Mouse (Mus musculus) spleen, embryonic (tissue): ENCODE results near the gene Pim3.

Experiments
- CTCF ChIA-PET: fragments of 350-600 bp; sonication (Branson Sonifier 250); formaldehyde crosslinking; loops from one replicate; lab custom pipeline; 2022; lab: Charles Lee

Gene Pim3

GRCm38 (mm10) chr15:88836571-88836970 is 25.4 kb upstream of the Pim3 start:
- CTCF ChIA-PET: interaction anchor here (0.8 kb wide), 1 partner anchor 34 kb away, joined by 3 read pairs; no protein-coding TSS in a partner anchor

DNA sequence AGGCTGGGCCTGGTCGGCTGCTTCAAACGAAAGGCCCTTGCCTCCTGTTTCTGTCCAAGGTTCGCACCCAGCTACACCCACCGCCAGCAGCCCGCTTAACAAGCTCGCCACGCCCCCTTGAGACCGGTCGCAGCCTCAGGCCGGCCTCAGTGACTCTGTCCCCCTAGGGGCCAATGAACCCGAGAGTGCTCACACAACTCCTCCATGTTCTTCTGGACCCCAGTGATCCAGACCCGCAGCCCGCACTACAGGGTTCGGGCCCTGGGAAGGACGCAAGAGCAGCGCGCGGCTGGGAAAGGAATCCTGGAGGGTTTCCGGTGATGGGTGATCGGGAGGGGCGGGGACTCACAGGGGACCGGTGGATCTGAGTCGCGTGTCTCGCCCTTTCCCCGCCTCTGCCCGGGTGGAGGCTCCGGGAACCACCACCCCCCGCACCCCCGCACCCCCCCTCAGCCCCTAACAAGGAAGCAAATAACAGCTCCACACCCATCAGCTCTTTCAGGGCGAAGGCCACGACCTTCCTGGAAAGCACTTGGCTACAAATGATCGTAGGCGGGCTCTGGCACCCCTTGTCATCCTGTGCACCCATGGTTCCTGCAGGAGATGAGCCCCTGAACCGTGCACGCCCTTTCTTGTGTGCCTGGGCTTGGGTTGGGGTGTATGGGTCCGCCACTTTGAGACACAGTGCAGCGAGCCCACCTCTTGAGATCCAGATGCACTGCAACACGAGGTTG is 24.6 kb upstream of the Pim3 start:
- CTCF ChIA-PET: interaction anchor here (0.7 to 0.9 kb wide), 2 partner anchors 38 to 39 kb away, joined by 3 to 8 read pairs; no protein-coding TSS in a partner anchor

- CTCF ChIA-PET: interaction anchor here (0.9 kb wide), 1 partner anchor 38 kb away, joined by 3 read pairs; no protein-coding TSS in a partner anchor
Measured at GRCm38 (mm10) chr15:88837977-88838376, 24.0 kb upstream of the Pim3 start.

GRCm38 (mm10) chr15:88839271-88839670 is 22.7 kb upstream of the Pim3 start:
- CTCF ChIA-PET: no interaction called here

DNA sequence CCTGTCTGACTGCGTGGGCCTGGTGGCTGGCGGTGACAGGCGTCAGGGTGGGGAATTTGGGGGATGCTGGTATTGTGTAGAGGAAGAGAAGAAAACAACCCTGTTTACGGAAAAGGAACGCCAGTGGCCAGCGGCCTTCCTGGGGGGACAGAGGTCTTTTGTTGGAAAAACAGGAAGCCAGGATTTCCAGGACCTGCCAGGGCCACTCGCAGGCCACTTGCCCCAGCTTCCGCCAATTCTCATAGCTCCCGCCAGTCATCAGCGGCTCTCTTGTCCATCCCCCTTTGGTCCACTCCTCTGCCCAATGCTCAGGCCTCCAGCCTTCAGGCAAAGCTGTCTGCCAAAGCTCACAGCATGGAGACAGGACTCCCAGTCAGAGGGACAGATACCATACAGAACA is 21.9 kb upstream of the Pim3 start:
- CTCF ChIA-PET: no interaction called here

DNA sequence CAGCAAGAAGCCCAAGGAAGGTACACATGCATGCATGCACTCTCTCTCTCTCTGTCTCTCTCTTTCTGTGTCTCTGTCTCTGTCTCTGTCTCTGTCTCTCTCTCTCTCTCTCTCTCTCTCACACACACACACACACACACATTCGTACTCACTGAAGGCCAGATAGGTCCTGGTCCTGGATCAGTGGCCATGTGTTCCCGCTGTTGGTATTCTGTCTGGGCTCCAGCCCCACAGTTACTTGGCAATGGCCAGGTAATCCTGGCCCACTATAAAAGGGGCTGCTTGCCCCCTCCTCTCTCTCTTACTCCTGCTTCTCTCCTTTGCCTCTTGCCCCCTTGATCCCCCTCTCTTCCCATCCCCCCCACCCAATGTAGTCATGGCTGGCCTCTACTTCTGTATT is 20.8 kb upstream of the Pim3 start:
- CTCF ChIA-PET: no interaction called here

DNA sequence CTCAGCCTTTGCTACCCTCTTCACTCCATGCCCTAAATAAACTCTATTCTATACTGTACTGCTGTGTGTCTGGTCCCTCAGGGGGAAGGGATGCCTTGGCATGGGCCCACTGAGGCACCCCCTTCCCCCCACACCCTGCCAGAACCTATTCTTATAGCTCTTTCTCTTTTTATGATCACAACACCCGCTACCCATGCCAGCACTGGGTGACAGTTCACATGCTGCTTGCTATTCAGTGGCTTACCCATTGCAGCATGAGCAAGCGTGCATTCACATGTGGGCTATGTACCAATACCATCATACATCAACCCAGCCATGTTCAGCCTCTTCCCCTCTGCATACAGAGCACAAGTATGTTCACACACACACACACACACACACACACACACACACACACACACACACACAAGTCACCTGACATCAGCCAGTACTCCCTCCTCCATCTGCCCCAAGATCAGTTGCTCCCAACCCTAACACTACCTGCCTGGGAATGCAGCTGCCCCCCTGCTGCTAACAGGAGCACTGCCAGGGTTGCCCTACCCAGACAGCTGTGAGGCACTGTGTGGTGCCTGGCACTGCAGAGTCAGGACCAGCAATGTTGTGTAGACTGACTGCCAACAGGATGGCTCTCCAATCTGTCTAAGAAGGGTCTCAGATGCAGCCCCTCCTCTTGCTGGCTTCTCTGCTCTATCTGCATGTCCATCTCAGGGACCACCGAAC is 20.2 kb upstream of the Pim3 start:
- CTCF ChIA-PET: interaction anchor here (0.6 kb wide), 1 partner anchor 128 kb away, joined by 5 read pairs; no protein-coding TSS in a partner anchor

DNA sequence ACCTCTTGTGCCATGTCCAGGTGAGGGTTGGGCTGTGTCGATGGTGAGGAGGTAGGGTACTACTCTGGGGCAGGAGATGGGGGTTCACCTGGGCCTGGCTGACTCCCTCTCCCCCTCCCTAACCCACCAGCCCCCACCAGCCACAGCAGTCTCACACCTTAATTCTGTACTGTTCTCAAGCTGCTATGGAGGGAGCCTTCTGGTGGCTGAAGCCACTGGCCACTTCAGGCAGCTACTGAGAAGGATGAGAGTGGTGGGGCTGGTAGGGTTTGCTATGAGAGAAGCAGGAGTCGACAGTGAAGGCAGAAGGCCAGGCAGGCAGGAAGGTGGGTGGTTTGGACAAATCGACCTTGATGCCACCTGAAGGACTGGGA is 19.7 kb upstream of the Pim3 start:
- CTCF ChIA-PET: interaction anchor here (0.6 kb wide), 1 partner anchor 129 kb away, joined by 5 read pairs; no protein-coding TSS in a partner anchor

- CTCF ChIA-PET: no interaction called here
Measured at GRCm38 (mm10) chr15:88843486-88844097, 18.4 kb upstream of the Pim3 start.

DNA sequence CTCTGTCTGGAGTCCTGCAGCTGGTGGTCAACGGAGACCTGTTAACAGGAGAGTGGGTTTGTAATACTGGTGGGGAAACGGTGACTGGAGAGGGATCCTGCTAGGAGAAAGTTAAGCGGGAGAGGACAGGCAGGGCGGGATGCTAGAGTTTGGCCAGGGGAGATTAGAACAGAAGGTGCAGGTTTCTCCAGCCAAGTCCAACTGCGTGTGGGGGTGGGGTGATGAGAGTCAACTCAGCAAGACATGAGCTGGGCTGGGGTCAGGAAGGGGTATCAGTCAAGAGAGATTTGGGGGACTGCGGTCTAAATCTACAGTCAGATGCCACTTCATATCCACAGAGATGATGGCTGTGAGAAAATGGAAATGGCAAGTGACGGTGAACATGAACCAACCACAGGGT is 17.0 kb upstream of the Pim3 start:
- CTCF ChIA-PET: no interaction called here

- CTCF ChIA-PET: no interaction called here
Measured at GRCm38 (mm10) chr15:88848661-88849060, 13.3 kb upstream of the Pim3 start.

GRCm38 (mm10) chr15:88849621-88850020 is 12.4 kb upstream of the Pim3 start:
- CTCF ChIA-PET: no interaction called here

DNA sequence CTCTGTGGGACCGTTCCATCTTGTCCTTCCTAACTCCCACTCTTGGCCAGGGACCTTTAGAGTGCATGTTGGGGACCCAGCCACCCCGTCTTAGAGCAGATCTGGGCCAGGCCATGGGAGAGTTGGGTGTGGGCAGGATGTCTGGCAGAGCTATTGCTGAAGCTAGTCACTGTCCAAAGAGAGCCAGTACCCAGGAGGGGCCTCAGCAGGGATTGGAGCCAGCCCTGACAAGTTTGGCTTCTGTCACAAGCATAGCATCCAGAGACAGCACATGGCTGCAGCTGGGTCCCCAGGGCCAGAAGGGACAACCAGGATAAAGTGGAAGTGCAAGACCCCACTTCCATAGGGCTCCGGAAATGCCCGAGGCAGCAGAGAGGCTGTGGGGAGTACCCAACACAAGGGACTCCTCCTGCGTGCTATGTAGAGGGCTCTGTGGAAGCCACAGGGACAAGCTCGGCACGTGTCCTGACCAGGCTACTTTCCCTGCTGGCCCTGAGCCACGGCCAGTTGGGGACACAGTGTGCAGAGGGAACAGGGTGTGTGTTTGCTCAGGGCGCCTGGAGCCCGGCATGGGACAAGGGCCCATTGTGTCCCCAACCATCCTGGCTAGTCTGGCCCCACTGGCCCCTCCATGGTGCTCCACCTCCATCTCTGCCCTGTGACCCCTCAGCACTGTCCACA is 11.7 kb upstream of the Pim3 start:
- CTCF ChIA-PET: no interaction called here

DNA sequence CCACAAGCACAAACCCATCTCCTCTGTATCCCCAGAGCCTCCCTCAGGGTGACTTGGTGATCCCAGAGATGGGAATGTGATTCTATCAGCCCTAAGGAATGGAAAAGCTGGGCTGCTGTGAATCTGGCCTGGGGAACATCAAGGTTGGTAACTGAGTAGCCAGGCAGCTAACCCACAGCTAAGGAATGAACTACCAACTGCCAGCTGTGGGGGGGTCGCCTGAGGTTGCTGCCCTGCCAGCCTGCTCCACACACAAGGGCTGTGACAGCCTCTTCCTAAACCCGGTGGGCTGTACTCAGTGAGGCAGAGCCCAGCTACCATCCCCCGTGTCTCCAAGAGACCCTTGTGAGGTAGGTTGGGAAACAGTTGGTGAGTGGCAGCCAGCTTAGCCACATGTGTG is 10.9 kb upstream of the Pim3 start:
- CTCF ChIA-PET: no interaction called here

- CTCF ChIA-PET: no interaction called here
Measured at GRCm38 (mm10) chr15:88851507-88852149, 10.4 kb upstream of the Pim3 start.

DNA sequence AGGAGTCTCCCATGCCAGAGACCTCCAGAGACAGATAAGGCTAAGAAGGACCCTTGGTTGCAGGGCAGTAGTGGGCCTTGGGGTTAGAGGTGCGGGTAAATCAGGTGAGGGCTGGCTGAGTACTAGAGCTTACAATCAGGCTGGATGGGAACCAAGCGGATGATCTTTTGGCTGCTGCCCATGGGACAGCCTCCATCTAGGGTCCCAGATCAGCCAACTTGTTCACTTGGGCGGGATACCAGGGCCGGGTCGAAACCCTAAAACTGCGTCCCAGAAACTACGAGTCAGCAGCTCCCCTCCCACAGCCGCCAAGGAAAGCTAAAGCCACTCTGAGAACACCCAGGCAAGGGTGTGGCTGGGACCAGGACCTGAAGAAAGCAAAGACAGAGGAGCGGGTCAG is 8.9 kb upstream of the Pim3 start:
- CTCF ChIA-PET: no interaction called here

DNA sequence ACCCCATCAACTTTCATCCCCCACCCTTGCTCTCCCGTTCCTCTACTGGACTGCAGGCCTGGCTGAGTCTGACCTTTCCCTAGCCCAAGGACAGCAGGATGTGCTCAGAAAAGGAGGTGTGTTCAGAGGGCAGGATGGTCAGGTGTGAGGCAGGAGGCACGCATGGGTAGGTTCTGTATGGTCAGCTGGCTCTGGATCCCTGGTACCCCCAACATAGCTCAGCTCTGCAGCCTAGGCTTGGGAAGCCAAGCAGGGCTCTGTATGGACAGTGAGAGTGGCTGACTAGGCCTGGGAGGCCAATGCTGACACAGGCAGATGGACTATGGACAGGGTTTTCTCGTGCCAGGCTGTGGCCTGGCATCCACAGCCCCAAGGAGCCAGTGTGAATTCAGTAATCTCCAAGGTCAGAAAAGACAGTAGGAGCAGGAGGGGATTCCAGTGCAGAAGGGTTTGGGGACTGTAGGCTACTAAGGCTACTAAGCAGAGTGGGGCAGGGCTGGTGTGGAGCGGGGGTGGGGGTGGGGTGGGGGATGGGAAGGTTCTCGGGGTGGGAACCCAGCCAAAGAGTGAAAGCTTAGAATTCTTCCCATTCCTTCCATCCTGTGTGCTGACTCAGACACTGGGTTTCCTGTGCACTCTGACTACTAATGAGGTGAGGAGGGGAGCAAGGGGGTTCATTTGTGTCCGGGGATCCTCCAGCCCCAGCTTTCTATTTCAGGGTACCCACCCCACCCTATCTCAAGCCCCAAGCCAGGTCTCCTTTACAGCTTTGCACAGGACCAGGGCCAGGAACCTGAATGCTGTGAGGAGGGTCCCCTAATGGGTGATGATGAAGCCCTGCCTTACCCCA is 7.6 kb upstream of the Pim3 start:
- CTCF ChIA-PET: no interaction called here

- CTCF ChIA-PET: no interaction called here
Measured at GRCm38 (mm10) chr15:88854969-88855830, 6.8 kb upstream of the Pim3 start.

DNA sequence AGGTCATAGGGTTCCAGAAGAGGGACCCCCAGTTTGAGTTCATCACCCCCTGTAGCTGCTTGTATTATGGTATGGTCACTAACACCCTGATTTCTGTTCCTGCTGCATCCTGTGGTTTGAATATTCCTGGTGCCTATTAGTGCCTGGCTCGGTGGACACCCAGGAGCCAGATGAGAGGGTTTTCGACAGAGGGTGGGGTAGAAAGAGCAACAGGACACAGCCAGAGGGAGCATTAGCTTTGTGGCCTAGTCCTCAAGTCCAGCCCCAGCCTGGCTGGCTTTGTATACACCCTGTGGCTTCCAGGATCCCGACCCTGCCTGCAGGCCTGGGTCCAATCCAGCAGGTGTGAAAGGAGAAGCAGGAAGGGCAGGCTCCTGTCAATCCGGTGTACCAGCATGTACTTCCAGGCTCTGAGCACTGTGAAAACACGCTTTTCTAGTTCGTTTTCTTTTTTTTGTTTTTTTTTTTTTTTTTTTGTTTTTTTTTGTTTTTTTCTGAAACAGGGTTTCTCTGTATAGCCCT is 6.0 kb upstream of the Pim3 start:
- CTCF ChIA-PET: no interaction called here
